Mouse (Mus musculus) liver, postnatal 0 days (tissue): ENCODE measurements around the gene Kdelr3.

Source experiments
- CTCF ChIP-seq: sonication (generic); IDR thresholded peaks from 2 replicates; pipeline ENCODE4 v1.5.1; 2016; ENCODE audit warnings: antibody characterized with exemption, low read depth
- EP300 ChIP-seq: IDR thresholded peaks from 2 replicates; pipeline ENCODE4 v1.6.1; 2016; ENCODE audit warnings: antibody characterized with exemption, low read depth, mild to moderate bottlenecking

DNA sequence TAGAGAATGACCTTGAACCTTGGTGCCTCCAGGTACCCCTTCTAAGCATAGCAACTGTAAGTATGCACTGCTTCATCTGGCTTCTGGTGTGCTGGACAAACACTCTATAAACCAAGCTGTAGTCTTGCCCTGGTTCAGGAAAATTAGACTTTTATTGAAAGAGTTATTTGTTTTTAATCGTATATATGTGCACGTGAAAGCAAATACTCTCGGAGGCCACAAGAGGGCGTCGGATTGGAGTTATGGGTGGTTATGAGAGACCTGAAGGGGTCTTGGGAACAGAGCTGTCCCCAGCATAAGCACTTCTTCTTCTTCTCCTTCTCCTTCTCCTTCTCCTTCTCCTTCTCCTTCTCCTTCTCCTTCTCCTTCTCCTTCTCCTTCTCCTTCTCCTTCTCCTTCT, 46.6 kb upstream of the Kdelr3 start:
- TF ChIP-seq CTCF (no peak), EP300 (no peak)
